Mouse (Mus musculus): Measurements from ENCODE around the gene Phf20. TPM values are rescaled to one million over a fixed set of nuclear protein-coding genes. Genes with fewer than 3 reads are reported as not detected.
A peak's percentile ranks its signal among the peaks of the same experiment; 100 is the strongest.
"Not testable (repeated sequence)": the region's sequence is repeated elsewhere in the genome, so short reads cannot be mapped to it uniquely, and the experiment has no call there.

The Phf20 gene
- polyA plus RNA-seq, 2 experiments = 2.9 to 10.1 TPM

- peaks cover 9 to 19% of the 10 kb centered on the region in 2 experiments for H3K4me1 ChIP-seq (replicated peaks; ENCODE audit: control insufficient read depth in 2 of 2, insufficient read depth in 2 of 2, low read length in 1 of 2)
- TF ChIP-seq EP300 (IDR thresholded peaks at IDR 0.05; ENCODE audit: low read depth) (no peak), CTCF (IDR thresholded peaks at IDR 0.05; ENCODE audit: low read depth) (no peak)
- ATAC-seq (ENCODE audit: insufficient read depth) (no peak), DNase-seq (ENCODE audit: low read depth in 3 of 3, low spot score in 3 of 3) (no peak)
- H3K9me3 ChIP-seq (ENCODE audit: control insufficient read depth, low read length) = no peaks in the 10 kb centered on the region
- peak overlapping the region; percentile 86 for H3K4me2 ChIP-seq (ENCODE audit: low read depth)
- peak overlapping the region; percentile 82 to 85 for H3K4me3 ChIP-seq (ENCODE audit: insufficient read depth in 1 of 2, low read depth in 2 of 2, low read length in 2 of 2)
- H3K9ac ChIP-seq (replicated peaks) = peak overlapping the region; percentile 88
- H3K27ac ChIP-seq = peak overlapping the region; percentile 96
- WGBS (ENCODE audit: insufficient replicate concordance) = 10% methylated on average over 8 of the region's 8 CpGs
- peaks cover 24% of the 10 kb centered on the region for H3K36me3 ChIP-seq (replicated peaks; ENCODE audit: control insufficient read depth, insufficient read depth, low read depth)
- H3K27me3 ChIP-seq (ENCODE audit: control insufficient read depth, insufficient read depth, low read length) = no peaks in the 10 kb centered on the region
These were observed 15.3 kb upstream of the Phf20 start for GRCm38 (mm10) chr2:156180824-156181590.

DNA sequence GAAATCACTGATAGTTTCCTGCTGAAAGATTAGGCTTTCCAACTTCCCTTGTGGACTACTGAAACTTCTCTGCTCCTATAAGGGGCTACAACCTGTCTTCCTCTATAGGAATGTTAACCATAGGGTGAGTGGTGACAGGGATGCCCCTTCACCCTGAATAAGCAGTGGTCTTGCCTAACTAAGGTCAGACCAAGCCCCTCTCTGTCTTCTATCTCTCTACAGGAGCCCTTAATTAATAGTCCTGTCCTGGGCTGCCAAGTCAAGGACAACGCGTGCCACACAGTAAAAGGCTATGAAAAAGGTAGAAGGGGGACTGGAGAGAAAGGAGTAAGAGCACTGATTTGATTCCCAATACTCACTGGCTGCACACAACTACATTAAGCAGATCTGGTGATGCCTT, 14.7 kb upstream of the Phf20 start:
- Histone ChIP-seq H3K4me1 (replicated peaks; ENCODE audit: control insufficient read depth in 2 of 2, insufficient read depth in 2 of 2, low read length in 1 of 2) (peaks cover 9 to 19% of the 10 kb centered on the region in 2 experiments), H3K4me3 (ENCODE audit: insufficient read depth in 1 of 2, low read depth in 2 of 2, low read length in 2 of 2) (peak overlapping the region in 1 of 2 experiments; percentile 82; a peak in 1 of 4 replicates), H3K27me3 (ENCODE audit: control insufficient read depth, insufficient read depth, low read length) (no peaks in the 10 kb centered on the region), H3K4me2 (ENCODE audit: low read depth) (peak overlapping the region; percentile 86), H3K27ac (peak overlapping the region; percentile 96; the same call in 1 of the 2 replicates), H3K36me3 (replicated peaks; ENCODE audit: control insufficient read depth, insufficient read depth, low read depth) (peaks cover 19% of the 10 kb centered on the region), H3K9ac (replicated peaks) (peak overlapping the region; percentile 88), H3K9me3 (ENCODE audit: control insufficient read depth, low read length) (no peaks in the 10 kb centered on the region)
- 78% methylated on average over 2 of the region's 2 CpGs for WGBS (ENCODE audit: insufficient replicate concordance)
- TF ChIP-seq EP300 (IDR thresholded peaks at IDR 0.05; ENCODE audit: low read depth) (no peak), CTCF (IDR thresholded peaks at IDR 0.05; ENCODE audit: low read depth) (no peak)
- ATAC-seq (ENCODE audit: insufficient read depth) = no peak
- DNase-seq (ENCODE audit: low read depth in 3 of 3, low spot score in 3 of 3) = no peak

GRCm38 (mm10) chr2:156189241-156189640, 7.0 kb upstream of the Phf20 start:
- not testable (repeated sequence) for ATAC-seq (ENCODE audit: insufficient read depth); H3K4me3 ChIP-seq (ENCODE audit: insufficient read depth in 1 of 2, low read depth in 2 of 2, low read length in 2 of 2); H3K27me3 ChIP-seq (ENCODE audit: control insufficient read depth, insufficient read depth, low read length); H3K9me3 ChIP-seq (ENCODE audit: control insufficient read depth, low read length); H3K9ac ChIP-seq (replicated peaks); DNase-seq (ENCODE audit: low read depth in 3 of 3, low spot score in 3 of 3); H3K4me1 ChIP-seq (replicated peaks; ENCODE audit: control insufficient read depth in 2 of 2, insufficient read depth in 2 of 2, low read length in 1 of 2); H3K27ac ChIP-seq; H3K36me3 ChIP-seq (replicated peaks; ENCODE audit: control insufficient read depth, insufficient read depth, low read depth); H3K4me2 ChIP-seq (ENCODE audit: low read depth)
- WGBS (ENCODE audit: insufficient replicate concordance) = 46% methylated on average over 7 of the region's 7 CpGs

- Histone ChIP-seq H3K9me3 (ENCODE audit: control insufficient read depth, low read length) (no peaks in the 10 kb centered on the region), H3K4me2 (ENCODE audit: low read depth) (peak overlapping the region; percentile 24), H3K4me1 (replicated peaks; ENCODE audit: control insufficient read depth in 2 of 2, insufficient read depth in 2 of 2, low read length in 1 of 2) (peaks cover 0 to 13% of the 10 kb centered on the region in 2 experiments; a peak in 2 of 4 replicates), H3K27me3 (ENCODE audit: control insufficient read depth, insufficient read depth, low read length) (no peaks in the 10 kb centered on the region), H3K9ac (replicated peaks) (no peak overlapping the region; the same call in 1 of the 2 replicates), H3K4me3 (ENCODE audit: insufficient read depth in 1 of 2, low read depth in 2 of 2, low read length in 2 of 2) (no peak overlapping the region), H3K36me3 (replicated peaks; ENCODE audit: control insufficient read depth, insufficient read depth, low read depth) (no peaks in the 10 kb centered on the region), H3K27ac (no peak overlapping the region)
- TF ChIP-seq CTCF (IDR thresholded peaks at IDR 0.05; ENCODE audit: low read depth) = no peak
- no peak for TF ChIP-seq EP300 (IDR thresholded peaks at IDR 0.05; ENCODE audit: low read depth)
- ATAC-seq (ENCODE audit: insufficient read depth) (peak; percentile 54), DNase-seq (ENCODE audit: low read depth in 3 of 3, low spot score in 3 of 3) (no peak)
- WGBS (ENCODE audit: insufficient replicate concordance) = 24% methylated on average over 14 of the region's 14 CpGs
These were observed 6.0 kb upstream of the Phf20 start for GRCm38 (mm10) chr2:156190004-156190896.

GRCm38 (mm10) chr2:156191540-156191939, 4.7 kb upstream of the Phf20 start:
- DNase-seq (ENCODE audit: low read depth in 3 of 3, low spot score in 3 of 3) (no peak), ATAC-seq (ENCODE audit: insufficient read depth) (no peak)
- Histone ChIP-seq H3K9ac (replicated peaks) (no peak overlapping the region), H3K4me1 (replicated peaks; ENCODE audit: control insufficient read depth in 2 of 2, insufficient read depth in 2 of 2, low read length in 1 of 2) (peaks cover 5 to 19% of the 10 kb centered on the region in 2 experiments), H3K27ac (no peak overlapping the region), H3K27me3 (ENCODE audit: control insufficient read depth, insufficient read depth, low read length) (no peaks in the 10 kb centered on the region), H3K4me3 (ENCODE audit: insufficient read depth in 1 of 2, low read depth in 2 of 2, low read length in 2 of 2) (no peak overlapping the region), H3K4me2 (ENCODE audit: low read depth) (no peak overlapping the region), H3K9me3 (ENCODE audit: control insufficient read depth, low read length) (no peaks in the 10 kb centered on the region), H3K36me3 (replicated peaks; ENCODE audit: control insufficient read depth, insufficient read depth, low read depth) (no peaks in the 10 kb centered on the region)
- 72% methylated on average over 2 of the region's 2 CpGs for WGBS (ENCODE audit: insufficient replicate concordance)
- TF ChIP-seq CTCF (IDR thresholded peaks at IDR 0.05; ENCODE audit: low read depth) (peak; percentile 27; the same call in 1 of the 2 replicates), EP300 (IDR thresholded peaks at IDR 0.05; ENCODE audit: low read depth) (no peak)

Measured in liver, embryonic 14.5 days (tissue).